Mouse (Mus musculus): ENCODE measurements around the gene Ptpdc1.

GRCm38 (mm10) chr13:48593181-48593580 is 32.3 kb downstream of the Ptpdc1 start:
- TF ChIP-seq E2F4 (IDR thresholded peaks at IDR 0.05; ENCODE audit: insufficient replicate concordance, low read depth, low read length), result no peak
- no peak for TF ChIP-seq USF1 (IDR thresholded peaks at IDR 0.05; ENCODE audit: low read depth, low read length)
- no peak for TF ChIP-seq CHD2 (IDR thresholded peaks at IDR 0.05; ENCODE audit: low read length)
- no peak for TF ChIP-seq POLR2A (IDR thresholded peaks at IDR 0.05; ENCODE audit: low read depth, low read length)
- no peak for TF ChIP-seq CTCF (conservative IDR thresholded peaks at IDR 0.05 in 1 of 2, IDR thresholded peaks at IDR 0.05 in 1 of 2; ENCODE audit: low read depth in 2 of 2, low read length in 2 of 2)
- TF ChIP-seq USF2 (conservative IDR thresholded peaks at IDR 0.05; ENCODE audit: low read depth, low read length), result no peak
- TF ChIP-seq ZNF384 (IDR thresholded peaks at IDR 0.05; ENCODE audit: low read depth, low read length), result no peak
- TF ChIP-seq IRF4 (IDR thresholded peaks at IDR 0.05; ENCODE audit: low read depth, low read length), result no peak
- no peak for TF ChIP-seq ZC3H11A (IDR thresholded peaks at IDR 0.05; ENCODE audit: low read depth, low read length)
